Mouse (Mus musculus): ENCODE results near the gene Ptprm. TPM values are rescaled to one million over a fixed set of nuclear protein-coding genes. Genes with fewer than 3 reads are reported as not detected.

Gene Ptprm
- polyA plus RNA-seq, 1 experiment: 20.1 TPM

DNA sequence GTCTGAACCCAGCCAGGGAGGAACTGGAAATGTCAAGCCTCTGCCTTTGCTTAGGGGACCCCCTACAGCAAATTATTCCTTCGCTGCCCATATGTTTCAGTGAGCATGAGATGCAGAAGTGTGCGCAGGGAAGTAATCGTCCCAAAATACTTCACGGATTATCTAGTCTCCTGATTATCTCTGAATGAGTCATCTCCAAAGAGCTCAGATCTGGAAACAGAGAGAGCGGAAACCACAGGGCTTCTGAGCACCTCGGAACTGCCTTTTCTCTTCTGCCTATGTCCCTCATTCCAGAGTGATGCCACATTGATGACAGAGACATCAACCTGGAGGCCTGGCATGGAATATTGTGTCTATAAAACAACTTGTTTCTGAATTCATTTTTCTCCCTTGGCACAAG lies 11.3 kb downstream of the Ptprm start:
- no peak for DNase-seq (ENCODE audit: low read depth)
- TF ChIP-seq CTCF (IDR thresholded peaks at IDR 0.05; ENCODE audit: borderline replicate concordance, extremely low read depth, insufficient read depth, insufficient read length) (no peak), POLR2A (IDR thresholded peaks at IDR 0.05; ENCODE audit: borderline replicate concordance, extremely low read depth, insufficient read depth, insufficient read length, poor library complexity, severe bottlenecking) (no peak)

DNA sequence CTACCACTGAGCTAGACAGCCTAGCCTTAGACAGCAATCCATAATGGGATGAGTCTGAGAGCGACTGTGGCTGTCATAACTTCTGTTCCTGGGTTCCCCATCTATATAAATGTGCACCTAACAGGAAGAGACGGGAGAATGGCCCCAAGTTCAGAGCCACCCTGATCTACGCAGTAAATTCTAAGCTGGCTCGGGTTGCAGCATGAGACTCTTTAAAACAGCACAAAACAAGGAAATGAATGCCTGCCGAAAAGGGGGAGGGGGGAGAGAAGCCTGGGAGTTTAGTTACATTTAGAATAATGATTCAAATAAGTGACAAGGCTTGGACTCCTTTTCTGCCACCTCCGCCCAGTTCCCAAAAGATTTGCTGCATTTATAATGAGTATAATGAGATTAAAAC lies 13.9 kb downstream of the Ptprm start:
- peak; percentile 40 for DNase-seq (ENCODE audit: low read depth)
- no peak for TF ChIP-seq POLR2A (IDR thresholded peaks at IDR 0.05; ENCODE audit: borderline replicate concordance, extremely low read depth, insufficient read depth, insufficient read length, poor library complexity, severe bottlenecking)
- no peak for TF ChIP-seq CTCF (IDR thresholded peaks at IDR 0.05; ENCODE audit: borderline replicate concordance, extremely low read depth, insufficient read depth, insufficient read length)

DNA sequence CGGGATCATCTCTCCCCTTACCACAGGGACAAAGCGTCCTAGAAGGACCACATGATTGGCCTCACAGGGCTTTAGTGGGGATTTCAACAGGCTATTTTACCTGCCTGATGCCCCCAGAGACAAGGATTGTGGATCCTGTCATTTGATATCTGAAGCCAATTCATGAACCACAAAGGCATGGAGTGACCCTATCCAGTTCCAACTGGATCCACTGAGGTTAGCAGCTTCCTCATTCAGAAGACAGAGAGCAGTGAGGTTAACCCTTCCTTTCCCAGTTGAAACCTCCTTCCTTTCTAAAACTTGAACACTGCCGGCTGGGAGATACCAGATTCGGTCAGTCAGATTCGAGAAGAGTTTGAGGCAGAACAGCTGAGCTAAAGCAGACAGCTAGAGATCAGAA lies 14.7 kb downstream of the Ptprm start:
- no peak for DNase-seq (ENCODE audit: low read depth)
- no peak for TF ChIP-seq CTCF (IDR thresholded peaks at IDR 0.05; ENCODE audit: borderline replicate concordance, extremely low read depth, insufficient read depth, insufficient read length)
- no peak for TF ChIP-seq POLR2A (IDR thresholded peaks at IDR 0.05; ENCODE audit: borderline replicate concordance, extremely low read depth, insufficient read depth, insufficient read length, poor library complexity, severe bottlenecking)

DNA sequence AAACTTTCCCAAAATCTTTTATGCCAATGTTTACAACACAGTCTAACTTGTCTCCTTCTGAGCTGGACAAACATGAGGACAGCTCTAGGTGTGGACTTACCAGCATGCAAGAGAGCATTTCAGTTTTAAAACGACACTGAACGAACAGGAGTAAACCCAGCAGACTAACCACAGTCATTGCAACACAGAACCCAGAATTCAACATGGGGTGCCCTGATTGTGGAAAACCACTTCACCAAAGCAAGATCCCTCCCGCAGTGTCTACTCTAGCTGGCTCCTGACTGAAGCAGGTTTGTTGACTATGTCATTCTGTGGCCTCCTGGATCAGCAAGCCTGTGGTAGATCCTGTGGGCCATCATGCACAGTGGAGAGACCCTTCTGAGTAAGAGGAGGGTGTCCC lies 19.9 kb downstream of the Ptprm start:
- no peak for DNase-seq (ENCODE audit: low read depth)
- TF ChIP-seq POLR2A (IDR thresholded peaks at IDR 0.05; ENCODE audit: borderline replicate concordance, extremely low read depth, insufficient read depth, insufficient read length, poor library complexity, severe bottlenecking): no peak
- TF ChIP-seq CTCF (IDR thresholded peaks at IDR 0.05; ENCODE audit: borderline replicate concordance, extremely low read depth, insufficient read depth, insufficient read length): no peak

DNA sequence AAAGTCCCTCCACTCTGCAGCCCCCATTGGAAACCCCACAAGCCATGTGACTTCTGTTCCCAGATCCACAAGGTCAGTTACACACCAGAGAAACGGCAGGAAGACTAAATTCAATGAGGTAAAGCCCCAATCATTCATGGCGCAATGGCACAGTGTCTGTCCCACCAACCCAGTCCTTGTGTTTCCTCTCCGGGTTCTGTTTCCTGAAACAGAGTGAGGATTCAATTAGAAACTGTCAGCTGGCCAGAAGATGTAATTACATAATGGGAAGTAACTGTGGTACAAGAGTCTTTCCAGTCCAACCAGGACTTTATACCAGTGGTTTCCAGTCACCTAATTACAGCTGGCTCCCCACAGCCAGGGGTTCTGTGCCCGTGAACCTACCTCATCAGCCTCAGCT lies 24.8 kb downstream of the Ptprm start:
- TF ChIP-seq CTCF (IDR thresholded peaks at IDR 0.05; ENCODE audit: borderline replicate concordance, extremely low read depth, insufficient read depth, insufficient read length) (no peak), POLR2A (IDR thresholded peaks at IDR 0.05; ENCODE audit: borderline replicate concordance, extremely low read depth, insufficient read depth, insufficient read length, poor library complexity, severe bottlenecking) (no peak)
- no peak for DNase-seq (ENCODE audit: low read depth)

DNA sequence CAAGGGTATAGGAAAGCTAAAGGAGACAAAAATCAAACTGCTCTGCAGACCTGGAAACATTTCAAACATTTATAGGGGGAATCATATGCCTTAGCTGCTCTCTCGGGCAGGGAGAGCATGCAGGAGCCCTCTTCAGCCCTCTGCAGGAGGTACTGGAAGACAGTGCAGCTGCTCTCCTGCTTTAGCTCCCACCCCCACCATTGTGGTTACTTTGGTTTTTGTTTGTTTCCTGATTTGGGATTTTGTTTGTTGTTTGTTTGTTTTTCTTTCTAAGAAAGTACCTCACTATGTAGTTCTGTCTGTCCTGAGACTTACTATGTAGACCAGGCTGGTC lies 29.8 kb downstream of the Ptprm start:
- TF ChIP-seq POLR2A (IDR thresholded peaks at IDR 0.05; ENCODE audit: borderline replicate concordance, extremely low read depth, insufficient read depth, insufficient read length, poor library complexity, severe bottlenecking): no peak
- no peak for TF ChIP-seq CTCF (IDR thresholded peaks at IDR 0.05; ENCODE audit: borderline replicate concordance, extremely low read depth, insufficient read depth, insufficient read length)
- DNase-seq (ENCODE audit: low read depth): no peak

DNA sequence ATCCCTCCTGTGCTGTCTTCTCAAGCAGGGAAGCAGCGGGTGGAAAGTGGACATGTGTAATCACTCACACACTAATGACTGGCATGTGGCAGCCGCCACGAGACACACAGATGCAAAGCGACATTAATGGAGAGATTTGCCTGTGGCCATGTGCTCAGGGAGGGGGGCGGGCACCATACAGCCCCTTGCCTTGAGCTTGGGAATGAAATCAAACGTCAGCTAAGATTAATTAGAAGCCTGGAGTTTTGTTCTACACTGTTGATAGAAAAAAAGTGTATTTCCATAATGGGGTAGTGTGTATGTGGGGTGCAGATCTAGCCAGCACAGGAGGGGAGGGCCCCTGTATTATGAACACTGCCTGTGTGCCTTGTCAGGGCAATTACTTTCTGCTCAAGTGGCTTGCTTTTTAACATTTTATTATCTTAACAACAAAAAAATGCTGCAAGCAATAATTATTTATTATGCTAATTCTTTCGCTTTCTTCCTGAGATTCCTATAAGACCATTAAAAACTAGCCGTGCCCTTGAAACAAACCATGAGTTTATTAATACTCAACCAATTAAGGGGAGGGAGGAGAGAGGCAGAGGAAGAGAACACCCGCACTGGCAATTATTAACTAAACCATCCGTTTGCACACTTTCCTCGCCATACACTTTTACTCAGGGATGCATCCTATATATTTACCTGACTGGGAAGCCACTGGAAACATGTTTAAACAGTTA lies 30.3 kb downstream of the Ptprm start:
- TF ChIP-seq CTCF (IDR thresholded peaks at IDR 0.05; ENCODE audit: borderline replicate concordance, extremely low read depth, insufficient read depth, insufficient read length): no peak
- no peak for TF ChIP-seq POLR2A (IDR thresholded peaks at IDR 0.05; ENCODE audit: borderline replicate concordance, extremely low read depth, insufficient read depth, insufficient read length, poor library complexity, severe bottlenecking)
- DNase-seq (ENCODE audit: low read depth): peak; percentile 86

DNA sequence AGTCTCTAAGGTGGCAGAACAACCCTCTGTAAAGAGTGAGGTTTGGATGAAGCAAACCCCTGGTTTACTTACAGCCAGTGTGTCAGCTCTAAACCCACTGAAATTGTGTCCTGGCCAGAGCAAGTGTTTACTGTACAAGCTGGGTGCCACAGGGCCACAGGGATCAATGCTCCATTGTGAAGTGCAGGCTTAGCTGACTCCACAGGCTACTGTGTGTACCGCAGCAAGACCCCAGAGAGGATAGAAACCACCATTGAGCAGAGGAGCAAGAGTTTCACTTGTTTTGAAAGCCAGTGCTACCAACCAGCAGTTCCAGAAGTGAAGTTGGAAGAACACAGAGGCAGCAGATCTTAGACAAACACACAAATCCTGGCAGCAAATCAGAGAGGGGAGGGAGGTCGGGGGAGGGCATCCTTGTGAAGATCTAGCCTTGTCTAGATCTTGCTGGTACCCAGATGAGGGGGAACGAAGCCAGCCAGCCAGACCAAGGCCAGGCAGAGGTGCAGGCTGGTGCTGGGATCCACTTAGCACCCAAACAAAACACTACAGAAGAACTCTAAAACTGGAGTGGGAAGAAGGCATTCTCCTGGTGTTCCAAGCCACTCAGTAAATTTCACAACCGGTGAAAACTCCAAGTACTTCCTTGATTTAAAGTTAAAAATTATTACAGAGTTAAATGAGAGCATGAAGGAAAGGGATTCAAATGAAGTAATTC lies 39.6 kb downstream of the Ptprm start:
- TF ChIP-seq POLR2A (IDR thresholded peaks at IDR 0.05; ENCODE audit: borderline replicate concordance, extremely low read depth, insufficient read depth, insufficient read length, poor library complexity, severe bottlenecking) (no peak), CTCF (IDR thresholded peaks at IDR 0.05; ENCODE audit: borderline replicate concordance, extremely low read depth, insufficient read depth, insufficient read length) (no peak)
- DNase-seq (ENCODE audit: low read depth): no peak

DNA sequence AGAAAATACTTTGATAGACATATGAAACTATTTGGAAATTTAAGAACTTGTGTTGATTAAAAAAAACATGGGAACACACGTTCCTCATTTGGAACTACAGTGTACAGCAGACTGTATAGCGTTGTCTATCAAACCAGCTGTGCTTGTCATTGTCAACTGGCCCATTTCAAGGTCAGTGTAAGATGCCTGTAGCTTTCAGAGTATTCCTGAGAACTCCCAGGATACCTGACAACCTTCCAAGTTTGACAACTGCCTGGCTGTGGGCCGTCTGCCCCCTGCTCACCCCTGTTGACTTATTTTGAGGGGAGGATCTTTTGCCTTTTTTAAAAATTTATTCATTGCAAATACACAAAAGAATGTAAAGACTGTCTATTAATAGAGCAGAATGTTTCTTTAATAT lies 45.8 kb downstream of the Ptprm start:
- TF ChIP-seq CTCF (IDR thresholded peaks at IDR 0.05; ENCODE audit: borderline replicate concordance, extremely low read depth, insufficient read depth, insufficient read length) (no peak), POLR2A (IDR thresholded peaks at IDR 0.05; ENCODE audit: borderline replicate concordance, extremely low read depth, insufficient read depth, insufficient read length, poor library complexity, severe bottlenecking) (no peak)
- DNase-seq (ENCODE audit: low read depth): no peak

DNA sequence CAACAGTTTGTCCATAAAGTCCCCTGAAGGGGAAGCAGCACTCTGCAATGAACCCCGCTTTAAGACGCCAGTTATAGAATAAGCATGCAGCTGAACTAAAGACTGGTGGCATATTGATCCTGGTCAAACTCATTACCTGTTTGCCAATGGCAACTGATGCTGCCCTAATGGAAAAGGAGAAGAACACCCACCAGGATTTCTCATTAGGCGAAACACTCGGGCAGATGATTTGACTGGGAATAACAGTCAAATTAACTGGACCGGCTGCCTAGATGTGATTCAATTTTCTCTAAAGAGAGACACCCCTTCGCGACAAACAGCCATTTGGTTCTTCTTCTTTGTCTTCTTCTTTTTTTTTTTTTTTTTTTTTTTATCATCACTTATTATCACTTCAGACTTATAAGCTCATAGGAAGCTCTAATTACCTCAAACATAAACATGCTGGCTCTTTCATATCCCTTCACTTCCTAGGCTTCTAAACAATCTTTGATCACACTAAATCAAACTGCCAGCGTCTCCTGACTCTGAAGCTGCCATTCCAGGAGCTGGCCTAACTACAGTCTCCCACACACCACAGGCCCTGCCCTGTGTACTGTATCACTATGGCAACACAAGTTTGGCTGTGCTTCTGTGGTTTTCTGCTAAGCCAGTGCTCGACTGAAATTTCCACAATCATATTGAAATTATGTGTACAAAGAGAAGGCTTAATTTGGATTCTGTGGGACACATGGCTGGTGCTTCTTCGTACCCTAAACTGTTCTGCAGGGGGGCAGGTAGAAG lies 48.0 kb downstream of the Ptprm start:
- TF ChIP-seq POLR2A (IDR thresholded peaks at IDR 0.05; ENCODE audit: borderline replicate concordance, extremely low read depth, insufficient read depth, insufficient read length, poor library complexity, severe bottlenecking): no peak
- TF ChIP-seq CTCF (IDR thresholded peaks at IDR 0.05; ENCODE audit: borderline replicate concordance, extremely low read depth, insufficient read depth, insufficient read length): no peak
- DNase-seq (ENCODE audit: low read depth): peak; percentile 59

DNA sequence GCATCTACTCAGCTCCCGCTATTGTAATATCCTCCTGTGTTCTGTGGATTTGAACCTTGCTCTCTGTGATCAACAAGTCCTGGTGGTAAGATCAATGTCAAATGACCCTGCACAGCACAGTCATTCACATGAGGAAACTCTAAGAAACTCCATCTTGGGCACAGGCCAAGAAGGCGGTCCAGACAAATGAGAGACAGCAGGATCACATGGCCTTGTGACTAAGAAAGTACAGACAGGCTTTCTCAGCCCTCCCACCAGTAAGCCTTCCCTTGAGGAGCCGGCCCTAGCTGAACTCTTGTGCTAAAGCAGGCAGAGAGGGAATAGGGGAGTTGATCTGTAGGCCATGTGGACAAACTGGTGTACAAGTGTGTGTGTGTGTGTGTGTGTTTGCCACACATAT lies 49.4 kb downstream of the Ptprm start:
- DNase-seq (ENCODE audit: low read depth): peak; percentile 62
- TF ChIP-seq POLR2A (IDR thresholded peaks at IDR 0.05; ENCODE audit: borderline replicate concordance, extremely low read depth, insufficient read depth, insufficient read length, poor library complexity, severe bottlenecking) (no peak), CTCF (IDR thresholded peaks at IDR 0.05; ENCODE audit: borderline replicate concordance, extremely low read depth, insufficient read depth, insufficient read length) (no peak)

Data from brain, embryonic 14.5 days (tissue).